Mouse (Mus musculus): Measurements from ENCODE around the gene Olfr390.

GRCm38 (mm10) chr11:73780613-73781012, 2.2 kb upstream of the Olfr390 start, which contains the start of gene Olfr389:
- TF ChIP-seq CTCF (IDR thresholded peaks at IDR 0.05; ENCODE audit: extremely low read depth, insufficient read depth, insufficient read length, insufficient replicate concordance) (no peak), POLR2A (IDR thresholded peaks at IDR 0.05; ENCODE audit: low read depth, low read length) (no peak)
